Mouse (Mus musculus) cerebellum, adult 2 months (tissue): ENCODE measurements around the gene Dock4.

Experiments used
- CTCF ChIP-seq: fragments of 200-500 bp; IDR thresholded peaks from 2 replicates; pipeline ENCODE4 v1.5.1; 2011; ENCODE audit warnings: low read depth, mild to moderate bottlenecking, control low read depth, low read length, moderate library complexity, borderline replicate concordance; ENCODE audit not compliant: insufficient read depth
- POLR2A ChIP-seq: fragments of 200-500 bp; IDR thresholded peaks from 2 replicates; pipeline ENCODE4 v1.6.1; 2011; ENCODE audit warnings: low read length, control low read depth, borderline replicate concordance; ENCODE audit not compliant: insufficient read depth

- TF ChIP-seq CTCF (no peak), POLR2A (no peak)
Measured at GRCm38 (mm10) chr12:40894695-40895094, 448.9 kb downstream of the Dock4 start.
